Mouse (Mus musculus) embryo, embryonic 9.5 days (tissue): Measurements from ENCODE around the gene Retreg1.
"Not testable (repeated sequence)": the region's sequence is repeated elsewhere in the genome, so short reads cannot be mapped to it uniquely, and the experiment has no call there.

Experiments
- DNase-seq: peaks from one replicate; pipeline ENCODE4 v3.0.0-alpha.2; 2017; ENCODE audit errors: extremely low spot score

The Retreg1 gene

DNA sequence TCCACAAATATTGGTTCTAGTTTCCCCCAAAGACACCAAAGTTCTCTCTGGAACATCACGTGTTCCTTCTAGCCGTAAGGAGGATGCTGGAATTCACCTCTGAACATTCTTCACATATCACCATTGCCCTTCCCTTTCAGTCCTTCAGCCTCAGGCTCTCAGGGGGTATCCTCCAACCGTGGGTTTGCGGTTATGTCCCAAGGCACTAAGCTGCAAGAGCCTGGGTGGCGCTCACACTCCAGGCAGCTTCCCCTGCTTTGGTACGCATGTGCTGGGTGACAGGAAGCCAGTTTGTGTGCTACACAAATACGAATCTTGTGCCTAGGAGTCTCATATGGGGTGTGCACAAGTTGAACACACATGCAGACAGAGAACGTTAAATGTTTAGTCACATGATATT, 104.4 kb downstream of the Retreg1 start:
- DNase-seq = no peak

DNA sequence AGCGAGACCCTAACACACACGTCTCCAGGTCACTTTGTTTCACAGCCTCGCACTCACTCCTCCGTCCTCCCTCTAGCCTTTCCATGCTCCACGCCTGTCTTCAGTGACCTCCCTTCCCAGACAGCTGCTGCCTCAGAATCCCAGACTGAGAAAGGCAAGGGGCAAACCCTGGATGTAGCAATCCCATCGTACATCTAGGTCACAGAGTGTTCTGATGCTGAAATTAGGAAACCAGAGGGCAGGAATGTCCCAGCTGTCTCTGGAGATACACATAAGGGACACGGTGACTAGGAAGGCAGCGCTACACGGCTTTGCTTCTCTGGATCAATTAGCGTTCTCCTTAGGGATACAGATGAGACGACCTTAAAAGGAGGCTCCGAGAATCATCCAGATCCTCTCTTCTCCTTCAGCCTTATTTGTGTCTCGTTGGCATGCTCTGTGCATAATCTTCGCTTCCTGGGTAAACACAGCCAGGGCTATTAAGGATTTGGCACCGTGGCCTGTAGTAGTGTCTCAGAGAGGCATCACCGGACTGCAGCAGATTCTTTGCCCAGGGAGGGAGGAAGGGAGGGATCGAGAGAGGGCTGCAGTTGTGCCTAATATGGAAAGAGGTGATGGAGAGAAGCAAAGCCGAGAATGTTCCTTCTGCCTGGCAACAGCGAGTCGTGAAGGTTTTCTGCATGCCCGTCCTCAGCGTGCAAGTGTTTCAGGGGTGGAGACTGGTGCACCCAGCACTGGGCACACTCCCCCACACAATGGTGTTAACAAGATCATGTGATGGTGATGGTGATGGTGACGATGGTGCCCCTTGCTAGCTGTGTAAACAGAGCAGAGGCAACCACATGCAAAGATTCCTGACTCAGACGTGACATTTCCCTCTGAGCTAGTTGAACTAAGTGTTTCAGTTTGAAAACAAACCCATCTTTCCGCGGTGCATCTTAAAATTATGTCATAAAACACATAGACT, 105.6 kb downstream of the Retreg1 start:
- no peak for DNase-seq

DNA sequence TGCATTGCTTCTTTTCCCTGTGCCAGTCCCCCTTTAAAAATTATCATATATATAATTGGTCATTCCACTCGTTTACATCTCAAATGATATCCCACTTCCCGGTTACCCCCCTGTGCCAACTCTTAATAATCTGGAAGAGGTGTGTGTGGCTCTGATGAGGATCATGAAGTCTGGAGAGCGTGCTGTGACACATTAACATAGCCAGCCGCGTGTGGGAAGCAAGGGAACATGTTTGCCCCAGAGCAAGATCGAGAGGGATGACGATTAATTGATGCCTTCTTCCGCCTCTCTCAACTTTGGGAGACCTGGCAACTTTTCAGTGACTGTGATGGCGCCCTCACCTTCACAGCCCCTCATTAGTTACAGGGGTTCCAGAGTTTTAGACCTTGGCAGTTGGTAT, 106.7 kb downstream of the Retreg1 start:
- no peak for DNase-seq

DNA sequence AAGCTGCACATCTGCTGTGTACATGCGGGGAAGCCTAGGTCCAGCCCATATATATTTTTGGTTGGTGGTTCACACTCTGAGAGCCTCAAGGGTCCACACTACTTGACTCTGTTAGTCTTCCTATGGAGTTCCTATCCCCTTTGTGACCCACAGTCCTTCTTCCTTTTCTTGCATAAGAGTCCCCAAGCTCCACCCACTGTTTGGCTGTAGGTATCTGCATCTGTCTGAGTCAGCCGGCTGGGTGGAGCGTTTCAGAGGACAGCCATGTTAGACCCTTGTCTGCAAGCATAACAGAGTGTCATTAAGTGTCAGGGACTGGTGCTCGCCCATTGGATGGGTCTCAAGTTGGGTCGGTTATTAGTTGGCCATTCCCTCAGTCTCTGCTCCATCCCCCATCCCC, 107.6 kb downstream of the Retreg1 start:
- DNase-seq = no peak

DNA sequence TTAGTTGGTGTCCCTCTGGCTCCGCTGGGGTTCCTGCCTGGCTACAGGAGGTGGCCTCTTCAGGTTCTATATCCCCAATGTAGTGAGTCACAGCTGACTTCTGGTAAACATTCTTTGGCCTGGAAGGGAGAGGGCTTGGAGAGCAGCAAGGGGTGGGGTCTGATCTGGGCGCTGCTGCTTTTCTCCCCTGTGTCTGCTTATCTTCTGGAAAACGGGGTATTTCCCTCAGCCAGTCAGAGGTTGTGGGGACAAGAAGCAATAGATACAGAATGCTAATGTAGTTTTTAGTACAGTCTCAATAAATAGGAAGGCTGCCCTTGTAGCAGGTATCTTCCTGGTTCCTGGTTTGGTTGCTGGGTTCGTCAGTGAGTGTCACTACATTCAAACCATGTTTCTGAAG, 108.1 kb downstream of the Retreg1 start:
- DNase-seq = no peak

- DNase-seq = no peak
Measured at GRCm38 (mm10) chr15:25956001-25956400, 113.0 kb downstream of the Retreg1 start.

DNA sequence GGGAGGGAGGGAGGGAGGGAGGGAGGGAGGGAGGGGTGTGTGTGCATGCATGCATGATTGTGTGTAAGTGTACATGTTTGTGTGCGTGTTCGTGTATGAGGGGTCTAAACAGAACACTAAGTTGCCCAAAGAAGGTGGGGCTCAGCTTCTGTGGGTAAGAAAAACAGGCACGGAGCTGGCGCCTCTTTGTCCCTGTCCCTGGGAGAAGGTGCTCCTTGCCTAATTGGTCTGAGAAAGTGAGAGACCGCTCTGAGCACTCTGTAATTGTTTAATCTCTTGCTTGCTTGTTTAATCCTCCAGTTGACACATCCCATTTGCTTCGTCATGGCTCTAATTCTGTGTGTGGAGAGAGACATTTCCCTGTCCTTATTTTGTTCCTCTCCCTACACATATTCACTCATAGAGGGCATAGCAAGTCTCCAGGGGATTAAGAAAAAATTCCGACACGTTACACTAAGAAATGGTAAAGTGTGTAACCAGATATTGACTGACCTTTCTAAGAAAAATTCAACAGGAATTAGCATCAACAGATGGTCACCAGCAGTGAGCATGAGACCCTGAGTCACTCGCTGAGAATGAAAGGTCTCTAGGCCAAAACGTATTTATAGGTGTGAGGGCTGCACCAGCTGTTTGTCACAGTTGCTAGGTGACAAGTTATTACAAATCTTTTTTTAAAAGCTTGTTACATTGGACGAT, 113.6 kb downstream of the Retreg1 start:
- DNase-seq = no peak

DNA sequence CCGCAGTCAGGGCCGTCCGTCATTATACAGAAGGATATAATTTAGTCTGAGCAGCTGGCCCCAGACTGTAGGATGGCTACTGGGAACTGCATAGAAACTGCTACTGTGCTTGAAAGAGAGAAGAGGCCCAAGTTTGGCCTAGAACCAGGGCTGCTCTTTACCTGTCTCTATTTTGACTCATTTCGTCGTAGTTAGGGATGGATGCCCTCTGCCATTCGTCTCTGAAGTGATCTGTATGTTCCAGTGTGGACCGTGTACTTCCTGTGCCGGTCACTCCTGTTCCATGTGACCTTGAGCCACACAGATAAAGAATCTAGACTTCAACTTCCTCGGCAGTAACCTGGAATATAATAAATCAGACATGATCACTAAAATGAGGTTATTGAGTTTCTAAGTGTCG, 114.7 kb downstream of the Retreg1 start:
- no peak for DNase-seq

DNA sequence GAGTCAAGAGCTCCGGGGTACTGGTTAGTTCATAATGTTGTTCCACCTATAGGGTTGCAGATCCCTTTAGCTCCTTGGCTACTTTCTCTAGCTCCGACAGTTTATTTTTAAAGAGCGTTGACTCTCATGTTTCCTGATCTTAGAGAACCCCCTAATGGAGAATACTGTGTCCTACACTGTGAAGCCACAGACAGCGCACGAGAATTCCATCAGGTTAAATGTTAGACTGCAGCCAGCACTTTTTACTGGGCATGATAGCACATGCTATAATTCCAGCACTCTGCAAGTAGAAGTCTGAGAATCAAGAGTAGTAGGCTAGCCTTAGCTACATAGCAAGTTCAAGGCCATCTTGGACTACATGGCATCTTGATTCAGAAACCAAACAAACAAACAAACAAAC, 116.4 kb downstream of the Retreg1 start:
- DNase-seq = peak; percentile 17

GRCm38 (mm10) chr15:25960231-25960630, 117.3 kb downstream of the Retreg1 start:
- DNase-seq = no peak

GRCm38 (mm10) chr15:25966220-25966774, 123.3 kb downstream of the Retreg1 start:
- DNase-seq = no peak

DNA sequence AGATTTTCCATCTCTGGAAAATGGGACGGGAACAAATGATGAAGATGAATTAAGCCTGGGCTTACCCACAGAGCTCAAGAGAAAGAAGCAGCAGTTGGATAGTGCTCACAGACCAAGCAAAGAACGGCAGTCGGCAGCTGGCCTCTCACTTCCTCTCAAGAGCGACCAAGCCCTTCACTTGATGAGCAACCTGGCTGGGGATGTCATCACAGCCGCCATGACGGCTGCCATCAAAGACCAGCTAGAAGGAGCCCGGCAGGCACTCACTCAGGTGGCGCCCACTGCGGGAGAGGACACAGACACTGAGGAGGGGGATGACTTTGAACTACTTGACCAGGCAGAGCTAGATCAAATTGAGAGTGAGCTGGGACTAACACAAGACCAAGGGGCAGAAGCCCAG, 128.6 kb downstream of the Retreg1 start:
- DNase-seq = no peak

- DNase-seq = no peak
Measured at GRCm38 (mm10) chr15:25972758-25973157, 129.8 kb downstream of the Retreg1 start.

- no peak for DNase-seq
Measured at GRCm38 (mm10) chr15:25974352-25974751, 131.4 kb downstream of the Retreg1 start.

GRCm38 (mm10) chr15:25975810-25976209, 132.8 kb downstream of the Retreg1 start:
- DNase-seq = no peak

DNA sequence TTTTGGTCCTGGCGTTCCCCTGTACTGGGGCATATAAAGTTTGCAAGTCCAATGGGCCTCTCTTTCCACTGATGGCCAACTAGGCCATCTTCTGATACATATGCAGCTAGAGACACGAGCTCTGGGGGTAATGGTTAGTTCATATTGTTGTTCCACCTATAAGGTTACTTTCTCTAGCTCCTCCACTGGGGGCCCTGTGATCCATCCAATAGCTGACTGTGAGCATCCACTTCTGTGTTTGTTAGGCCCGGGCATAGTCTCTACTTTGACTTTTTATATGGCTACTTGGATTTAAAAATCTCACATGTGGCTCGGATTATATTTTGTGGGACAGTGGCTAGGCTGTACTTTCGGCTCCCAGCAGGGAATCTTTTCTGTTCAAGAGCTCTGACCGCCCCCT, 140.6 kb downstream of the Retreg1 start:
- not testable (repeated sequence) for DNase-seq

DNA sequence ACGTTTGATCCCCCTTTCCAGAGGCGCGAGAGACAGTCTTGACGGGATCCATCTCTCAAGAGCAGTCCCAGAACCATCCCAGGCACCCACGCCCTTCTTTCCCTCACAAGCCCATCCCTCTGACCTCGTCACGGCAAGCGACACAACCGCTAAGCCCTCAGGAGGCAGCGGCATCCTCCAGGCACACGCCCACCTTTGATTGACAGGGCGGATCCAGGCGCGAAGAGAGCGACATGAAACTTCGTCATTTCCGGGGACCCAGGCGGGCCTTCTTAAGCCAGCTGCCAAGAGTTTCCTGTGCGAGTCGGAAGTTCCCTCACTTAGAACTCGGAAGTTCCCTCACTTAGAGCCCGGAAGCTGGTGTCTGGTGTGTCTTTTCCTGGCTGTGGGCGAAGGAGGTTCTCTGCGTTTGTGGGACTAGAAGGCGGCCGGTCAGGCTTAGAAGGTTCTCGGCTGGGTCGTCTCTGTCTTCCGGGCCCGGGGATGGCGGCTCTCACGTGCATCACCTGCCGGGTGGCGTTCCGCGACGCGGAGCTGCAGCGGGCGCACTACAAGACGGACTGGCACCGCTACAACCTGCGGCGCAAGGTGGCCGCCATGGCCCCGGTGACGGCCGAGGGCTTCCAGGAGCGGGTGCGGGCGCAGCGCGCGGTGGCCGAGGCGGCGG, 141.2 kb downstream of the Retreg1 start, which contains the start of gene Zfp622:
Zfp622 (plus strand) TSS at position 300 of the 667 bp plus-strand sequence.
- peak; percentile 94 for DNase-seq

DNA sequence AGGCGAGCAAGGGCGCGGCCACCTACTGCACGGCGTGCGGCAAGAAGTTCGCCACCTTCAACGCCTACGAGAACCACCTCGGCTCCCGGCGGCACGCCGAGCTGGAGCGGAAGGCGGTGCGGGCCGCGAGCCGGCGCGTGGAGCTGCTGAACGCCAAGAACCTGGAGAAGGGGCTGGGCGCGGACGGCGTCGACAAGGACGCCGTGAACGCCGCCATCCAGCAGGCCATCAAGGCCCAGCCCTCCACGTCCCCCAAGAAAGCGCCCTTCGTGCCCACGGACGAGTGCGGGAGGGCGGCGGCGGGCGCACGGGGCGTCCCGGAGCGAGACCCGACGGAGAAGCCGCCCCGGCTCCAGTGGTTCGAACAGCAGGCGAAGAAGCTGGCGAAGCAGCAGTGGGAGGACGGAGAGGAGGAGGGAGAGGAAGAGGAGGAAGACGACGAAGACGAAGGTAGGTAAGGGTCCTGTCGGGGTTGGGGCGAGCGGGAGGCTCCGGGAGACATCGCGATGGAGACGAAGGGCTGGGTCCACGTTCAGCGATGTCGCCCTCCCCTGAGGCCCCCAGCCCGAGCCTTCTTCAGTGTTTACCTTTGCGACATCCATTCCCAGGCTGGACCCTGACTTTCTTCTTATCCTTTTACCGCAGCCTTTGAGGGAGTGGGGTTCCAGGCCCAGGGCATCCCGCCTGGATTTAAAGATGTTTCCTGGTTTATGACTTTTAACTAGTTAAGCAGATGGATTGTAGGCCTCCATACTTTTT, 141.9 kb downstream of the Retreg1 start:
- DNase-seq = peak; percentile 31

DNA sequence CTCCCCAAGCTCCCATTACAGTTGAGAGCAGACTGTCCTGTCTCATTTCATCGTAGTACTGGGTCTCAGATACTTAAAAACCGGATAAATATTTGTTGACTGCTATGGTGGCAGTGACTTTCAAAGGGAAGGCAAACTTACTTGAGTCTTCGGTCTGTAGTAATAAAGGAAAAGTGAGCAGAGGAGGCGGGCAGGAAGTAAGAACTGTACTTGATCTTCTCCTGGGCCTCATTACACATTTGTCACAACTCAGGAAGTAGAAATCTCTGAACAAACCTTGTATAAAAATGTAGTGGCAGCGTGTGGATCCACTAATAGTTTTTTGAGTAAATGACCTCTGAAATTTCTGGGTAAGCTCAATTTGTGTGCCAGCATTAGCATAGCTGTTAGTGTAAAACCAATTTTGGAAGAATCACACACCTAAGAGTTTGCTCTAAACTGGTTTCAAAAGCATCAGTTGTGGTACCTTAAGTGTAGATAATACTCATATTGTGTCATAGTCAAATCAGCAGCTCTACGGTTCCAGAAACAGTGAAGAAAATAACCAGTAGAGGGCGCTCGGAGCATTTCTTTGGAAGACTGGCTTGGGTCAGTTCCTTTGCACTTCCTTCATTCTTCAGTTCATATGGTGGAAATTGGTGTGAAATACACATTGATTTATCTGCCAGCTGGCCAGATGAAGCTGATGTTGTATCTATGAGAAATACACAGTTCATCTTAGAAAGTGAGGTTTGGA, 150.2 kb downstream of the Retreg1 start:
- DNase-seq = peak; percentile 58

DNA sequence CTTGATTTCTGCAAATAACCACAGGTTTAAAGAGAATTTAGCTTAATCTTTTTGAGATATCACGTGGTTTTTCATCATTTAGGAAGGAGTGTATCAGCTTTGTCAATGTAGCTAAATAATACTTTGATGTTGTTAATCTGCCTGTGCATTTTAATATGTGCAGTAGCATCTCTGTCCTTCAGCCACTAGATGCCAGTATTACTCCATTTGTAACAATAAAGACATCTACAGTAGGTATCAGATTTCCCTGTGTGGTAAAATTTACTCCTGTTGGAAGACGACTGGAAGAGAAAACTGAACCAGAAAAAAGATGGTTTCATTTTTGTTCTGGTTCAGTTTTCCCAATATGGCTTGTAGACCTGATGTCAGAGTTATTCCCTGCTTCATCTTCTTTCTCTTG, 152.5 kb downstream of the Retreg1 start:
- DNase-seq = no peak

DNA sequence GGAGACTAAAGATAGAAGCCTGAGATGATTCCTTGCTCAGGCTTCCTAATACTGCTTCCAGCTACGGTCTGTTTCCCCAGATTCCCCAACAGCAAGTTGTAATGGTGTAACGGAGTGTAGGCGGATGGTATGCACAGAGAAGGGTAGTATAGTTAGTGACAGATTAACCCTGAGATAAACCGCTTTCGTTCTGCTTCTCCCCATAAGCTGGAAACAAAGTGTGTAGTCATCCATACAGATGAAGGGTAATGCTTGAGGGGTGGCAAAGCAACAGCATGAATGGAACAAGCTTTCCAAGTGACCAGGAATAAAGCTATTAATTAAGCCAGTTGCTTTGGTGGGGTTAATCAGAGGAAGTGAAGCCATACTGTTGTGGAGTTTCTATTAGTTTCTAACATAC, 156.6 kb downstream of the Retreg1 start:
- DNase-seq = not testable (repeated sequence)
